Mouse (Mus musculus) layer of hippocampus, adult 2 months (tissue): ENCODE data around the gene Foxk1. TPM values are rescaled to one million over a fixed set of nuclear protein-coding genes. Genes with fewer than 3 reads are reported as not detected.

ENCODE experiments used
- DNase-seq, 2 experiments: peaks; one replicate each; pipeline ENCODE4 v3.0.0; 2022; ENCODE audit warnings: low spot score in 2 of 2
- H3K27ac ChIP-seq: fragments of 200-600 bp; 2 replicates; pipeline ENCODE4 v1.8.1; 2022
- H3K4me3 ChIP-seq: fragments of 200-600 bp; 2 replicates; pipeline ENCODE4 v1.8.1; 2022; ENCODE audit warnings: mild to moderate bottlenecking
- CTCF ChIP-seq: fragments of 200-600 bp; conservative IDR thresholded peaks from 2 replicates; pipeline ENCODE4 v1.8.1; 2022; ENCODE audit warnings: antibody characterized with exemption, mild to moderate bottlenecking, moderate library complexity
- total RNA-seq, 2 experiments: library from RNA; stranded (reverse); gene quantifications; 2 replicates each; pipeline ENCODE4 v1.2.3; 2021

Gene Foxk1
- total RNA-seq, 2 experiments from 2014 or later = 53.0 to 60.3 TPM

DNA sequence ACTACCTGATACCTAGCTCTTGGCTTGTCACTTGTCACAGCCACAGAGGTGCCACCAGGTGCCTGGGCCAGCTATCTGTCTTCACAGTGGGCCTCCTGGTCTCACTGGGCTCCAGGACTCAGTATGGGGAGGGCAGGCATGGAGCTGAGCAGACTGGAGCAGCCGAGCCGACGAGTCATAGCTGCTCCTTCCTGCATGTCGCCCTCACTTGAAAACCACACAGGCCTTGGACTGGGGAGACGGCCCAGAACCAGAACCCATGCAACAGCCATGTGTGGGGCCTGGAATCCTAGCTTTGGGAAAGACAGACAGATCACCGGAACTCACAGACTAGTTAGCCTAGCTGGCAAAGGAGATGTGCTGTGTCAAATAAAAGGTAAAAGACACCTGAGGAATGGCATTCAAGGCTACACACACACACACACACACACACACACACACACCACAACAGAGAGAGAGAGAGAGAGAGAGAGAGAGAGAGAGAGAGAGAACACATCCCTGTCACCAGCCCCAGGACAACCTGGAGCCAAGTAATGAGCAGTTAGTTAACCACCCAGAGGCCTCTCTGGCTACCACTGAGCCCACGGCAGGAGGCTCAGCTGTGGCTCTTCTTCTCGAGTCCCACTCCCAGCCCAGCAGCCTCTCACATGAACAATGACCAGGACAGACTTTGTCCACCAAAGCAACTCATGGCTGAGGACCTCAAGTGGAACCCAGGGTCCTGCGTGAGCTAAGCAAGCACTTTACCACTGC is 88.8 kb downstream of the Foxk1 start:
- no peak for DNase-seq
- Histone ChIP-seq H3K27ac (no peak overlapping the region), H3K4me3 (no peak overlapping the region)
- TF ChIP-seq CTCF = no peak

DNA sequence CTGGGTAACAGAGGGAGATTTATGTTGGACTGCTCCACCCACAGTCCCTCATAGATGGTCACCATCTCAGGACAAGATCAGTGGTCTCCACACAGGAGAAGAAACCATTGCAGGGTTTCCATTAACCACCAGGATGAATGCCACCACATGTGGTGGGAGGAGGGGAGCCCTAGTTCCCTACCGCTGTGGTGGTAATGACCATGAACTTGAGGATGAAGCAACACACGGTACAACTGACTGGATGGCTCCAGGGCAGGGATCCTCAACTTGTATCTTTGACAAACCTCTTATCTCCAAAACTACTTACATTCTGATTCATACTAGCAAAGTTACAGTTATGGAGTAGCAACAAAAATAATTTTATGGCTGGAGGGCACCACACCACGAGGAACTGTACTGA is 92.0 kb downstream of the Foxk1 start:
- TF ChIP-seq CTCF = no peak
- Histone ChIP-seq H3K4me3 (no peak overlapping the region), H3K27ac (no peak overlapping the region)
- no peak for DNase-seq

DNA sequence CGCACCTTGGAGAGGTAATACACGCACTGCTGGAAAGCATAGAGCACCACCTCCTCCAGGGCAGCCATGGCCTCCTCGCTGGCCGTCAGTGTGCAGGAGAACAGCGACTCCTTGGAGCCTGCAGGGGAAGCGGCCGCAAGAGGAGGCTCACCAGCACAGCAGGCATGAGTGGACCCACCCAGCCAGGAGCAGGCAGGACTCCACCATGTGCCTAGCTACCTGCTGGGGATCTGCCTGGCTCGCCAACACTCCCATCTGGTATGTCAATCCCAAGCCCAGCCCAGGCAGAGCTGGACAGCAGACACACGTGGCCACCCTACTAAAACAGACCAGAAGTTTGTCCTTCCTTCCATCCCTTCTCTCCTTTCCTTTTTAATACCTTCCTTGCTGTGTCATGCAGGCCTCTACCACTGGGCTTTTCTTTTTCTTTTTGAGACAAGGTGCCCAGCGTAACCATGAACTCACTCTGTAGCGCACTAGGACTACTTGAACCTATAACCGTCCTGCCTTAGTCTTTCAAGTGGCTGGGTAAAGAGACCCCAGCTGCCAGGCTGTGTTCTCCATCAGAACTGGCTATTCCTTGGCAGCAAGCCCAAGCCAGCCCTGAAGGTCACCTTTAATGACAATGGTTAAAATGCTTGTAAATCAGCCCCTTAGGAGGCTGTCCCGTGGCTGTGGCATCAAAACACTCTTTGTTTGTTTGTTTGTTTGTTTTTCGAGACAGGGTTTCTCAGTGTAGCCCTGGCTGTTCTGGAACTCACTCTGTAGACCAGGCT is 94.2 kb downstream of the Foxk1 start:
- Histone ChIP-seq H3K4me3 (no peak overlapping the region), H3K27ac (no peak overlapping the region)
- no peak for DNase-seq
- TF ChIP-seq CTCF = no peak

DNA sequence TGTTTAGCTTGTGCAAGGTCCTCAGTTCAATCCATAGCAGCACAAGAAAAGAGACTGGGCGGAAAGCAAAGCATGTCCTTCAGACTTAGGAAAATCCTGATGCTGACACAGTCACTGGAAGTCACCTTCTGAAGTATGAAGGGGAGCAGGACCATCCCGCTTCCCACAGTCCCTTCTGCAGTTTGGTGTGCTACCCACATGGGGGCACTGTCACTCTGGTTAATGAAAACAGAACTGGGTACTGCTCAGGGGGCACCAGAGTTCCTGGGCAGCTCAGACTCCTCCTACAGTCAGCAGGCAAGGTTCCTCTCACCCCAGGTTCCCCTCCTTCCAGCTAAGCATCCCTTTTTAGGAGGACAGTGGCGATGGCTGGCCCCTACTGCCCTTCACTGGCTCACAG is 97.7 kb downstream of the Foxk1 start:
- H3K4me3 ChIP-seq = no peak overlapping the region
- TF ChIP-seq CTCF = peak; percentile 89
- DNase-seq = peak in 1 of 2 experiments; percentile 71
- H3K27ac ChIP-seq = no peak overlapping the region

- no peak for DNase-seq
- no peak for TF ChIP-seq CTCF
- Histone ChIP-seq H3K4me3 (no peak overlapping the region), H3K27ac (no peak overlapping the region)
These were observed 99.6 kb downstream of the Foxk1 start for GRCm38 (mm10) chr5:142500918-142501317.

DNA sequence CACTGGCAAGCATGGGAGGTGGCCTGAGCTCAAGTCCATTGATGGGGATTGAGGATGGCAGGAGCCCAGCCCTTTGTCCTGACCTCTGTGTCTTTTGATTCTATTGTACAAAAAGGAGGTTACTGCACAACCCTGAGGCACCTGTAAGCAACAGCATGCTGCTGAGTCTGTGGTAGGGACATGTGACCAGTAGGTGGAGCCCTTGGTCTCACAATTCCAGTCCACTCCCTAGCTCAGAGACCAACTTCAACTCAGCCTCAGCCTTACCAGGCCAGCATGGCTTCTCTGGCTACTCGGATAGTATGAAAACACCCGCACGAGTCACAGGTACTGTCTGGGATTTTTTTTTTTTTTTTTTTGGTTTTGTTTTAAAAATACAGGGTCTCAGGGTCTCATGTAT is 101.1 kb downstream of the Foxk1 start:
- peak; percentile 76 to 83 for DNase-seq
- no peak overlapping the region for H3K4me3 ChIP-seq
- TF ChIP-seq CTCF = peak; percentile 85
- no peak overlapping the region for H3K27ac ChIP-seq

- Histone ChIP-seq H3K4me3 (no peak overlapping the region), H3K27ac (no peak overlapping the region)
- TF ChIP-seq CTCF = no peak
- no peak for DNase-seq
These were observed 102.9 kb downstream of the Foxk1 start for GRCm38 (mm10) chr5:142504175-142504574.

GRCm38 (mm10) chr5:142505695-142506423 is 104.6 kb downstream of the Foxk1 start:
- no peak for DNase-seq
- Histone ChIP-seq H3K27ac (no peak overlapping the region), H3K4me3 (no peak overlapping the region)
- peak; percentile 51 for TF ChIP-seq CTCF

DNA sequence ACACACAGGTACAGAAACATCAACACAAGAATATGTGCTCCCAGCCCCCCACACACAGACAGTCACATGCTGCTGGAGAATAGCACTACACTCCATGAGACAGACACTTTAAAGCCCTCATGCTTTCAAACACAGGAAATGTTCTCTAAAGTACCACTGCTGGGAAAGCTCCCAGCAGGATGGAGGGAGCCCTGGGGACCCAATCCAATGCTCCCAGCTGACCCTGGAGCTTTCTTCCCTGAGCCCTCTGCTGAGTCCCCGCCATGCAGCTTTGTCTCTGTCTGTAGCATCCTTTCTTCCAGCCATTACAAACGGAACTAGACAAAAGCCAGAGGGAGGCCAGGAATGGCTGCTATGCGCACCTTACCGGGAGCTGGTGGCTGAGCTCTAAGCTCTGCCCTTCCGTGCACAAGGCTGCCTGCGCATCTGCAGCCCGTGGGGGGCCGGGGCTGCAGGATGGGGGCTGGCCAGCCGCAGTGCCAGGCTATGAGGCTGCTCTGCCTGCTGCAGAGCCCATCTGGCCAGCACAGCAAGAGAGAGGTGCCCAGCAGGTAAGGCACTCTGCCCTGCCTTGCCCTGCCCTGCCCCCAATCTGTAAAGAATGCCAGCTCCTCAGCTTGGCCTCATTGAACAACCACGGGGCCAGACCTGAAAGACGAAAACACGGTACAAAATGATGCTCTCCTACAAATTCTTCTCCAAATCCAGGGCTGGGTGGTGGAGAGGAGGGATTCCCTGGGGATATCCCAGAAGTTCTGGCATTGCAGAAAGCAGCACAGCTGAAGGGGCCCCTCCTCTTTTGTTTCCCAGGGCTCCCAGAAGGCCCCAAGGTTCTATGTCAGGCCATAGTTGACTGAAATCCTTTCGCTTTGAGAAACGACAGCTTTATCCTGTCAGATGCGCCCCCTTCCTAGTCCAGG is 108.1 kb downstream of the Foxk1 start:
- no peak for TF ChIP-seq CTCF
- no peak for DNase-seq
- 0 out of 2 replicates have a peak overlapping the region, but pooled peaks have one; percentile 10 for H3K27ac ChIP-seq
- H3K4me3 ChIP-seq = 0 out of 2 replicates have a peak overlapping the region, but pooled peaks have one; percentile 3

DNA sequence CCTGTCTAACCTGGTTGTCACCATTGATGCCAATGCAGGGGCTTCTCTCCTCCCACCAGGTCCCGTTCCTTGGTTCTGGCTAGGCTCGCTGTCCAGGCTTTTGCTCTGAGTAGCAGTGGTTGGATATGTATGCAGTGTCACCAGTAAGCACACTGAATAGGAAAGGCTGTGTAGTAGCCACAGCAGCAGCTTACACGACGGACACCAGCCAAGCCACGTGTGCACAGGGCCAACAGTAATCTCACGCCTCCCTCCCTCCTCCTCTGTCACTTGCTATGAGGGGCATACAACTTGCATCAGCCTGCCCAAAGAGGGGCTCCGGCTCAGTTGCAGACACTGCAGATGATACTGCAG is 108.7 kb downstream of the Foxk1 start:
- no peak for DNase-seq
- no peak for TF ChIP-seq CTCF
- Histone ChIP-seq H3K4me3 (no peak overlapping the region), H3K27ac (no peak overlapping the region)

Other genes with a start within 250 kb of the Foxk1 start
- gene Ap5z1, start 62.4 kb downstream of the Foxk1 start, total RNA-seq = 10 to 100 TPM; 24.4 to 31.3 TPM
- under 1 TPM; 0.66 to 0.84 TPM for gene Papolb, start 128.6 kb downstream of the Foxk1 start, total RNA-seq
- 10 to 100 TPM; 13.4 to 15.7 TPM for gene Radil, start 149.6 kb downstream of the Foxk1 start, total RNA-seq
- 100 to 1,000 TPM; 155 to 167 TPM for gene Mmd2, start 207.3 kb downstream of the Foxk1 start, total RNA-seq
- gene Wipi2, start 226.2 kb downstream of the Foxk1 start, total RNA-seq = 100 to 1,000 TPM in 1 of 2 experiments, 10 to 100 TPM in 1; 99.8 to 102 TPM